Mouse (Mus musculus): ENCODE data around the gene Dolk. TPM values are rescaled to one million over a fixed set of nuclear protein-coding genes. Genes with fewer than 3 reads are reported as not detected.

Gene Dolk
- polyA plus RNA-seq (2015; fragmentation: Nextera tagmentation; extraction: Ambion mirVana): 39.1 and 39.7 TPM in 2 replicates

DNA sequence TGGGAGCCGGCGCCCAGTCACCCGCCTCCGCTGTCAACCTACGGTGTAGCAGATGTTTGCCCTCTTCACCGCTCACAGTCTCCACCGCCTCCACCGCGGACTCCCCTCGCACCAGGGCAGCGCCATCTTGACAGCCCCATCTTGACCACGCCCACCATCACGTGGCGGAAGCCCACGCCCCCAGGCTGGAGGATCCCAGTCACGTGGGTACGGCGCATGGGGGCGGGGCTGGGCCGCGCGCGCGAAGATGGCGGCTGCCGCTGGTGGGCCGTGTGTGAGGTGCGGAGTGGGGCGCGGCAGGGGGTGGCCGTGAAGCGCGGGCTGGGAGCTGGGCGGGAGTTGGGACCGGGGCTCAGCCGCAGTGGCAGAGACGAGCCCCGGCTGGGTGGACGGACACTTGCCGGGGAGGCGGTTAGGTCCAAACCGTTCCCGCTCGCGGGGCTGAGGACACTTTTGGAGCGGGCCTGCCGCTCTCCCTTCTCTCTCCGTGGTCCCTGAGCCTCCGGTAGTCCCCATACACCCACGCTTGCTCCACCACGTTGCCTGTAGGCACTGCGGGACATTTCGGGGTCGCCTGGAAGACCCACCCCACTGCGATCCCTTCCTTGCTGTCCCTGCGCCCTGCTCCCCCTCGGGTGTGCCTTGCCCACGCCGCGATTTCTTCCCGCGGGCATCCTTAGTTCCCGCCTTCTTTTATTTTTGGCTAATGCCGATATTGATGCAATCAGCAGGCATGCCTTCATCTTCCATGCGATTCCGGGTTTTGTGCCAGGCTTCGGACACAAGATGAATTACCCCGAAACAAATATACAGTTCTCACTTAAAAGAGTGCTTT lies at the start of gene Dolk, which contains the start of gene Nup188:
TSS of gene Dolk (minus strand) at position 143 of the 835 bp plus-strand sequence.
TSS of gene Nup188 (plus strand) at position 206 of the 835 bp plus-strand sequence.
- Histone ChIP-seq H3K4me1 (replicated peaks) (peaks cover 27% of the 10 kb centered on the region), H3K27me3 (no peaks in the 10 kb centered on the region)

DNA sequence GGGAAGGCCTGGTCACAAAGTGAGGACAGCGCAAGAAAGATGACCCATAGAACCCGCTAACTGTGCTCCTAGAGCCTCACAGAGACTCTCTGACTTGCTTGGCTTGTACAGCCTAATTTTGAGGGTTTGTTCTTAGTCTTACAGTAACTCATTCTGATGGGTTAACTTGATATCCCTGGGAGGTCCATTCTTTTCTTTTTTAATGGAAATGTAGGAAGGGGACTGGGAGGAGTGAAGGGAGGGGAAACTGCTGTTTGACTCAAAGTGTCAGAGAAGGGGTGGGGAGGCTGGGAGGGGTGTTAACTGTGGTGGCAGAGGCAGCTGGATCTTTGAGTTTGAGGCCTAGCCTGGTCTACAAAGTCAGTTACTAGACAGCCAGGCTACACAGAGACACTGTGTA lies 49.2 kb upstream of the Dolk start:
- no peak overlapping the region for H3K9ac ChIP-seq
- peaks cover 90% of the 10 kb centered on the region for H3K36me3 ChIP-seq
- no peak overlapping the region for H3K4me2 ChIP-seq
- H3K27ac ChIP-seq (replicated peaks): no peak overlapping the region
- 91% methylated on average over 2 of the region's 2 CpGs for WGBS
- no peak overlapping the region for H3K4me3 ChIP-seq
- no peaks in the 10 kb centered on the region for H3K4me1 ChIP-seq (replicated peaks)
- no peaks in the 10 kb centered on the region for H3K9me3 ChIP-seq
- ATAC-seq (ENCODE audit: low FRiP score, low read depth): no peak
- H3K27me3 ChIP-seq: no peaks in the 10 kb centered on the region

More for the DNA sequence above, at the start of gene Dolk, which contains the start of gene Nup188:
- peak within 1 kb of the TSS; percentile 93 for H3K9ac ChIP-seq
- H3K4me3 ChIP-seq: peak within 1 kb of the TSS; percentile 94
- peak within 1 kb of the TSS; percentile 76 for H3K27ac ChIP-seq (replicated peaks)
- H3K9me3 ChIP-seq: no peaks in the 10 kb centered on the region
- under 1% methylated on average over 64 of the region's 68 CpGs for WGBS
- H3K4me2 ChIP-seq: peak within 1 kb of the TSS; percentile 81
- H3K36me3 ChIP-seq: peaks cover 4% of the 10 kb centered on the region; the same call in 1 of the 2 replicates
- ATAC-seq (ENCODE audit: low FRiP score, low read depth): peak; percentile 92

DNA sequence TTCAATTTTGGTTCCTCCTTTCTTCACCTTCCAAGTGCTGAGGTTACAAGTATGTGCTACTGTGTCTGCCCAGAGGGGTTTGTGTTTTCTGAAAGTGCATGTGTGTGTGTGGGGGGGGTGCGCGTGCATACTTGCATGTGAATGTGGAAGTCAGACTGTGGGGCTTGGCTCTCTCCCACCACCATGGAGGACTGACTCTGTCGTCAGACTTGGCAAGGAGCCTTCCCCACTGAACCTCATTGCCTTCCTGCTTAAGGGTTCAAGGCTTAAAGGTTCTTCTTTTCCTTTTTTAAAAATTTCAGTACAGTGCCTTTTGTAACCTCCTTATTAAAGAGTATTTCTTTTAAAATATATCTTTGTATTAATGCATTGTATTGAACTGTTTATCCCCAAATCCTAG lies 42.7 kb upstream of the Dolk start:
- ATAC-seq (ENCODE audit: low FRiP score, low read depth): no peak

DNA sequence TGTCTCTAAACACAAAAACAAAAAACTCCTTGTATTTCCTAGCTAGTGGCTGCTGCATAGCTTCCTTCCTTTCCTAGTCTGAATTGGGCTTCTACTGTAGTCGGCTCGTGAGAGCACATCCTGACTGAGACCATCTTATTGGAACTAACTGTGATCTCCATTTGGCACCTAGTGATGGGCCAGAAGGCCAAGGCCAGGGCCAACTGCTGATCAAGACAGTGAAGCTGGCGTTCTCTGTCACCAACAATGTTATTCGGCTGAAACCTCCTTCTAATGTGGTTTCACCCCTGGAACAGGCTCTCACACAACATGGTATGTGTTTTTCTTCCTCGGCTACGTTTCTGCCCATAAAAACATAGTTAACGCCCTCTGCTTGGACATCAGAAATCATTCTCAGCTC lies 41.1 kb upstream of the Dolk start:
- 95% methylated on average over 7 of the region's 7 CpGs for WGBS
- Histone ChIP-seq H3K4me3 (no peak overlapping the region), H3K4me2 (no peak overlapping the region), H3K27ac (replicated peaks) (no peak overlapping the region), H3K9ac (no peak overlapping the region), H3K4me1 (replicated peaks) (no peaks in the 10 kb centered on the region), H3K9me3 (no peaks in the 10 kb centered on the region), H3K36me3 (peaks cover 94% of the 10 kb centered on the region), H3K27me3 (no peaks in the 10 kb centered on the region)
- no peak for ATAC-seq (ENCODE audit: low FRiP score, low read depth)

More for the DNA sequence above, 42.7 kb upstream of the Dolk start:
- no peak overlapping the region for H3K27ac ChIP-seq (replicated peaks)
- no peak overlapping the region for H3K4me3 ChIP-seq
- H3K27me3 ChIP-seq: no peaks in the 10 kb centered on the region
- no peak overlapping the region for H3K4me2 ChIP-seq
- 90% methylated on average over 3 of the region's 3 CpGs for WGBS
- H3K9me3 ChIP-seq: no peaks in the 10 kb centered on the region
- peaks cover 94% of the 10 kb centered on the region for H3K36me3 ChIP-seq
- H3K9ac ChIP-seq: no peak overlapping the region
- no peaks in the 10 kb centered on the region for H3K4me1 ChIP-seq (replicated peaks)

DNA sequence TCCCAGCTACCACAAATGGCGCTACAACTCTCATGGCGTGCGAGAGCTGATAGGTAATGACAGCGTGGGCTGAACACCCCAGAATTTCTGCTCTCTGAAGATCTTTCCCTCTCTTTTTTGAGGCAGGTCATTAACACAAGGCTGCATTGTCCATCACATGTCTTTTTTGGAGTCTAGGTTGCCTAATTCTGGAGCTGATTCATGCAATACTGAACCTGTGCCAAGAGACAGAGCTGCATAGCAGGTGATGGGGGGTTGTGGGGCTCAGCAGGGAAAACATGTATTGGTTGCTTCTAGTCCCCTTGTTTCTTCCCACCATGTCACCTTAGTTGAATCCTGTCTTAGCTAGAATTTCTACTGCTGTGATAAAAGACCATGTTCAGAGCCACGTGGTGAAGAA lies 39.2 kb upstream of the Dolk start:
- Histone ChIP-seq H3K36me3 (peaks cover 93% of the 10 kb centered on the region), H3K4me3 (no peak overlapping the region), H3K9ac (no peak overlapping the region), H3K27ac (replicated peaks) (no peak overlapping the region), H3K9me3 (no peaks in the 10 kb centered on the region), H3K4me2 (no peak overlapping the region), H3K4me1 (replicated peaks) (no peaks in the 10 kb centered on the region), H3K27me3 (no peaks in the 10 kb centered on the region)
- no peak for ATAC-seq (ENCODE audit: low FRiP score, low read depth)
- WGBS: 97% methylated on average over 5 of the region's 5 CpGs

DNA sequence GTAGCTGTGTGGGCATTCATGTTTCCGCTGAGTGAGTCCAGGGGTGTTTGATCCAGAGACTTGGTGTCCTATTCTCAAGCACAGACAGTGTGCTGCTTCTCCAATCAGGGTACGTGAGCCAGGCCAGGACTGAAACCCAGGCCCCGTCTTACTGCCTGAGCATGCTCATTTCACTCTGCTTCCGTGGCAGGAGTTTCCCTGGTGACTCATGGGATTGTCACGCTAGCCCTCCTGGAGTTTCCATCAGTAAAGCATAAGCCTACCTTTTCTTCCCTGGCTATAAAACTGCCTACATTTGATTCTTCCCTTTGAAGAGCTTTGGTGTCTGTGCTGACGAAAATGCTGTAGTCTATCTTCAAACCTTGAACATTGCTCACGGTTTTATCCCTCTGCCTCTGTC lies 37.0 kb upstream of the Dolk start:
- H3K27ac ChIP-seq (replicated peaks): no peak overlapping the region
- no peaks in the 10 kb centered on the region for H3K9me3 ChIP-seq
- no peak overlapping the region for H3K9ac ChIP-seq
- H3K4me3 ChIP-seq: no peak overlapping the region
- no peaks in the 10 kb centered on the region for H3K27me3 ChIP-seq
- no peak for ATAC-seq (ENCODE audit: low FRiP score, low read depth)
- no peaks in the 10 kb centered on the region for H3K4me1 ChIP-seq (replicated peaks)
- H3K36me3 ChIP-seq: peaks cover 88% of the 10 kb centered on the region
- WGBS: 91% methylated on average over 7 of the region's 7 CpGs
- no peak overlapping the region for H3K4me2 ChIP-seq

DNA sequence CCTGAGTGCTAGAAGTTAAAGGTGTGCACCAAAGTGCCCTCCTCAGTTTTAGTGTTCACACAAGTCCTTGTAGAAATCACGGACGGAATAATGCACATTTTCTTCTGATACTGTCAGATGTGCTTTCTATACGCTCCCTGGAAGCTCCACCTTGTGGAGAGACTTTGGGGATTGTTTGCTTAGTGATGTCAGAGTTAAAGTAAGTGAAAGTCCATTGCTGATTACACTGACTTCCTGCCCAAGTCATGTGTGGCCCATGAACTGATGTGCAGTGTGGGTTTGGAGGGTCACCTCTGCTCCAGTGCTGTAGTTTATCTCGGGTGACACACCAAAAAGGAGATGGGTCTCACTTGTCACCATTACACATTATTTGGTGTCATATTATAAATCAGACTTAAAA lies 33.1 kb upstream of the Dolk start:
- Histone ChIP-seq H3K4me2 (no peak overlapping the region), H3K4me1 (replicated peaks) (no peaks in the 10 kb centered on the region), H3K27ac (replicated peaks) (no peak overlapping the region), H3K27me3 (no peaks in the 10 kb centered on the region), H3K9me3 (no peaks in the 10 kb centered on the region), H3K9ac (no peak overlapping the region), H3K4me3 (no peak overlapping the region), H3K36me3 (peaks cover 87% of the 10 kb centered on the region)
- 93% methylated on average over 4 of the region's 4 CpGs for WGBS
- ATAC-seq (ENCODE audit: low FRiP score, low read depth): no peak

DNA sequence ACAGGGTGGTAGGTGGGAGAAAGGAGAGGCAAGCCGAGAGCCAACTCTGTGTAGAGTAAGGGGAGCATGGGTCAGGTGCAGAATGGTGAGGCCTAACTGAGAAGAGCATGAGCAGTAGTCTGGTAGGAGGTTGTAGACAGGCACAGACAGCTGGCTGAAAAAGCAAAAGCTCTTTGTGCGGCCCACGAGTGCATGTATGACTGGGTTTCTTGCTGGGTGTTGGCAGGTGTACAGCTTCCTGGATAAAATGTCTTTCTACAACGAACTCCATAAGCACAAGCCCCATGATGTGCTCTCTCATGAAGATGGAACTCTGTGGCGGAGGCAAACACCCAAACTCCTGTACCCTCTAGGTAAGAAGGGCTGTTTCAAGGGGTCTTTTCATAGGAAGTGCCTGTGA lies 30.8 kb upstream of the Dolk start:
- no peak for ATAC-seq (ENCODE audit: low FRiP score, low read depth)
- Histone ChIP-seq H3K4me2 (no peak overlapping the region), H3K9me3 (no peaks in the 10 kb centered on the region), H3K27ac (replicated peaks) (no peak overlapping the region), H3K9ac (no peak overlapping the region), H3K4me1 (replicated peaks) (no peaks in the 10 kb centered on the region), H3K4me3 (no peak overlapping the region), H3K36me3 (peaks cover 87% of the 10 kb centered on the region), H3K27me3 (no peaks in the 10 kb centered on the region)
- 95% methylated on average over 5 of the region's 5 CpGs for WGBS

DNA sequence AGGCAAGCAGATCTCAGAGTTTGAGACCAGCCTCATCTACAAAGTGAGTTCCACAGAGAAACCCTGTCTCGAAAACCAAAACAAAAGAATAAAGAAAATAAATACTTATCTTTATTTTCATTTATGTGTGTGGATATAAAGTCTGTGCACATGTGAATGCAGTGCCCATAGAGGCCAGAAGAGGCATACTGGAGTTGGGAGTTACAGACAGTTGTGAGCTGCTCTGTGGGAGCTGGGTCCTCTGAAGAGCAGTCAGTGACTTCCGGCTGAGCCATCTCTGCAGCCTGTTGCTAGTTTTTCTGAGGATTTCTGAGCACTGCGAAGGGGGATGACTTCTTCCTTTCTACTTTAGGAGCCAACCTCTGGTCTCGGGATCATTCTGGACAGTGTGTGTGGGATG lies 30.0 kb upstream of the Dolk start:
- no peak overlapping the region for H3K4me2 ChIP-seq
- no peak for ATAC-seq (ENCODE audit: low FRiP score, low read depth)
- no peak overlapping the region for H3K27ac ChIP-seq (replicated peaks)
- no peaks in the 10 kb centered on the region for H3K4me1 ChIP-seq (replicated peaks)
- H3K36me3 ChIP-seq: peaks cover 84% of the 10 kb centered on the region
- 96% methylated on average over 4 of the region's 4 CpGs for WGBS
- no peaks in the 10 kb centered on the region for H3K9me3 ChIP-seq
- no peak overlapping the region for H3K4me3 ChIP-seq
- H3K9ac ChIP-seq: no peak overlapping the region
- H3K27me3 ChIP-seq: no peaks in the 10 kb centered on the region

DNA sequence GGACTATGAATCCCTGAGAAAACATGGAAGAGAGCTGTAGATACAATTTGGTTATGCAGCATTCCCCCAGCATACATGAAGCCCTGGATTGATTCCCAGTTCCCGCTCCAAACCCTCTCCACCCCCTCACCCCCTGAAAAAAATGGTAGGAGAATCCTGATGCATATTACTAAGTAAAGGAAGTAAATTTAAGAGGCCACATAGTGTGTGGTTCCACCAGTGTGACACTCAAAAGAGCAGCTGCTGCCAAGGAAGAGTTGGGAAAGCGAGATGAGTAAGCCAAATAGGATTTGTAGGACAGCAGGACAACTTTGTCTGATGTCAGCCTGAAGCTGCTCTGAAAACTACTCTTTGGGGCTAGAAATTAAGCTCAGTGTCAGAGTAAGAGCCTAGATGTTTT lies 25.3 kb upstream of the Dolk start:
- Histone ChIP-seq H3K9ac (no peak overlapping the region), H3K4me2 (no peak overlapping the region), H3K36me3 (peaks cover 95% of the 10 kb centered on the region), H3K27ac (replicated peaks) (no peak overlapping the region), H3K9me3 (no peaks in the 10 kb centered on the region), H3K4me3 (no peak overlapping the region), H3K4me1 (replicated peaks) (no peaks in the 10 kb centered on the region), H3K27me3 (no peaks in the 10 kb centered on the region)
- no peak for ATAC-seq (ENCODE audit: low FRiP score, low read depth)
- 97% methylated on average over 2 of the region's 2 CpGs for WGBS

DNA sequence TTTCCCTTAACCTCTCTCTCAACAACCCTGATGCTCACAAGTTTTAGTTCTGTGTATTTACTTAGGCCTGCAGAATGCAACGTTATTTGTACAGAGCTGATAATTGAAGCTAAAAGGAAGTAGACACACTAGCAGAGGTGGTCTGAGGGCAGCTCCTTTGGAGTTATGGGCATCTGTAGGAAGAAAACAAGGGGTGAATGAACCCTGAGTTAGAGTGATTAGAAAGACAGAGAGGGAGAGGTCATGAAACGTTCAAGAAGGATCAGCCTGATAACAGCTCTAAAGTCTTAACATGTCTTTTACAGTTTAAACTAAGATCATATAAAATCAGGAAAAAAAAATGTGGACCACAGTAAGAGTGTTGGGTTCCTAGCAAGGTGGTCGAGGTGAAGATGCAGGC lies 23.2 kb upstream of the Dolk start:
- Histone ChIP-seq H3K36me3 (peaks cover 95% of the 10 kb centered on the region), H3K9me3 (no peaks in the 10 kb centered on the region), H3K4me2 (no peak overlapping the region), H3K27me3 (no peaks in the 10 kb centered on the region), H3K9ac (no peak overlapping the region), H3K27ac (replicated peaks) (no peak overlapping the region), H3K4me3 (no peak overlapping the region), H3K4me1 (replicated peaks) (no peaks in the 10 kb centered on the region)
- ATAC-seq (ENCODE audit: low FRiP score, low read depth): no peak
- 92% methylated on average over 3 of the region's 3 CpGs for WGBS

DNA sequence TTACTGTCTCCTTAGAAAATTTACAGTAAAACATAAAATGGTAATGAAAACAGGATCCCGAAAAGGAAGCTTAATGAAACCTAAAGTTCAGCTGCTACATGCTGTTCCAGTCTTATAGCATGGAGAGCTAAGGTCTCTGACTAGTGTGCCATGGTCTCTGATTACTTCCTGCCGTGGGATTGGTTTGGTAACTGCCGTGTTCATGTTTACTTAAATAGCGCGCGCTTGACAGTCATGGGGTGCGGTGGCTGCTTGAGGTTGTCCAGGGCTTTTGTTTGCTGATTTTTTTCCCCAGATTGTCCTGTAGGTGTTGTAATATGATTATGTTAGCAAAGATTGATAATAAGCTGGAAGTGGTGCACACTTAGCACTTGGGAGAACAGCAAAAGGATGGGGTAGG lies 20.0 kb upstream of the Dolk start:
- H3K36me3 ChIP-seq: peaks cover 95% of the 10 kb centered on the region
- ATAC-seq (ENCODE audit: low FRiP score, low read depth): no peak
- no peaks in the 10 kb centered on the region for H3K27me3 ChIP-seq
- no peak overlapping the region for H3K4me2 ChIP-seq
- H3K27ac ChIP-seq (replicated peaks): no peak overlapping the region
- no peaks in the 10 kb centered on the region for H3K4me1 ChIP-seq (replicated peaks)
- H3K4me3 ChIP-seq: no peak overlapping the region
- no peaks in the 10 kb centered on the region for H3K9me3 ChIP-seq
- no peak overlapping the region for H3K9ac ChIP-seq
- WGBS: 94% methylated on average over 7 of the region's 7 CpGs

Data from hindbrain, embryonic 15.5 days (tissue).